Mouse (Mus musculus): Measurements from ENCODE around the gene Tpp1.

GRCm38 (mm10) chr7:105769959-105770358 is 17.9 kb upstream of the Tpp1 start:
- no peak for TF ChIP-seq POLR2A (IDR thresholded peaks at IDR 0.05; ENCODE audit: low read depth, low read length)
- no peak for TF ChIP-seq CTCF (IDR thresholded peaks at IDR 0.05; ENCODE audit: borderline replicate concordance, insufficient read depth, low read length)

Measured in embryonic fibroblast, embryonic 13.5 days (primary cell).